8 mouse cellular contexts compared by ENCODE assay signal in genomic region chr11:68904375-68905137, GRCm38 (mm10). TPM values are rescaled to one million over a fixed set of nuclear protein-coding genes. Genes with fewer than 3 reads are reported as not detected.
DNase-seq lines count a peak whose midpoint lies in the region; ATAC-seq lines count a peak whose summit lies in the region.

No protein-coding gene starts in this region.

- no peak overlapping the region for H3K4me2 ChIP-seq in midbrain, embryonic 14.5 days (ENCODE audit: low read length)
- no peak overlapping the region for H3K4me2 ChIP-seq in stomach, embryonic 15.5 days

- 82% methylated on average over 8 of the region's 8 CpGs for WGBS in heart, embryonic 10.5 days
- WGBS in midbrain, embryonic 14.5 days, result 82% methylated on average over 8 of the region's 8 CpGs
- WGBS in stomach, embryonic 15.5 days, result 79% methylated on average over 8 of the region's 8 CpGs

- no peaks in the 10 kb centered on the region for H3K27me3 ChIP-seq in heart, embryonic 10.5 days (ENCODE audit: insufficient read depth, poor library complexity, severe bottlenecking)
- no peaks in the 10 kb centered on the region for H3K27me3 ChIP-seq in midbrain, embryonic 14.5 days (ENCODE audit: control insufficient read depth, insufficient read depth, low read length)
- H3K27me3 ChIP-seq in stomach, embryonic 15.5 days (replicated peaks), result peaks cover 3% of the 10 kb centered on the region; the same call in 1 of the 2 replicates

- H3K4me3 ChIP-seq in heart, embryonic 10.5 days, result no peak overlapping the region
- no peak overlapping the region for H3K4me3 ChIP-seq in midbrain, embryonic 14.5 days (replicated peaks; ENCODE audit: low read depth, low read length)
- no peak overlapping the region for H3K4me3 ChIP-seq in stomach, embryonic 15.5 days (replicated peaks)

- H3K4me1 ChIP-seq in heart, embryonic 10.5 days, result peaks cover 23% of the 10 kb centered on the region; the same call in 1 of the 2 replicates
- peaks cover 6% of the 10 kb centered on the region for H3K4me1 ChIP-seq in midbrain, embryonic 14.5 days (ENCODE audit: control insufficient read depth, insufficient read depth, low read length)
- peaks cover 9% of the 10 kb centered on the region for H3K4me1 ChIP-seq in stomach, embryonic 15.5 days

- H3K9ac ChIP-seq in midbrain, embryonic 14.5 days (replicated peaks; ENCODE audit: low read length), result no peak overlapping the region
- H3K9ac ChIP-seq in stomach, embryonic 15.5 days, result no peak overlapping the region

- peak; percentile 53 for ATAC-seq in common myeloid progenitor, adult 5-6 weeks (replicated peaks; ENCODE audit: low read depth, poor library complexity, severe bottlenecking)
- no peak for ATAC-seq in midbrain, embryonic 14.5 days (ENCODE audit: low FRiP score, low TSS enrichment)
- no peak for ATAC-seq in stomach, embryonic 15.5 days (ENCODE audit: insufficient read depth, low FRiP score, low read depth)

- no peak overlapping the region for H3K27ac ChIP-seq in heart, embryonic 10.5 days
- no peak overlapping the region for H3K27ac ChIP-seq in midbrain, embryonic 14.5 days (replicated peaks; ENCODE audit: low read depth, low read length)
- H3K27ac ChIP-seq in stomach, embryonic 15.5 days, result 0 out of 2 replicates have a peak overlapping the region, but pooled peaks have one; percentile 7

- peak; percentile 96 for DNase-seq in heart, adult 11 months
- DNase-seq in heart, embryonic 10.5 days (ENCODE audit: low spot score), result no peak
- DNase-seq in R1 (ENCODE audit: low read depth, low spot score), result peak; percentile 91
- peak; percentile 78 to 87 for DNase-seq in heart, postnatal 14 days
- peak; percentile 52 to 81 for DNase-seq in layer of hippocampus, postnatal 25 days (ENCODE audit: extremely low spot score in 1 of 2, low spot score in 1 of 2)
- peak; percentile 93 for DNase-seq in midbrain, embryonic 14.5 days

- peaks cover 48% of the 10 kb centered on the region for H3K36me3 ChIP-seq in heart, embryonic 10.5 days
- peaks cover 51% of the 10 kb centered on the region for H3K36me3 ChIP-seq in midbrain, embryonic 14.5 days (ENCODE audit: control insufficient read depth, insufficient read depth, low read length)
- H3K36me3 ChIP-seq in stomach, embryonic 15.5 days, result peaks cover 28% of the 10 kb centered on the region

- intact Hi-C loops in heart, postnatal 14 days (cut with DNase I), result loop anchor here (1.0 to 5.0 kb wide), 3 partner anchors 48 to 78 kb away; partner anchors contain the start of gene Slc25a35

- no peaks in the 10 kb centered on the region for H3K9me3 ChIP-seq in heart, embryonic 10.5 days
- H3K9me3 ChIP-seq in midbrain, embryonic 14.5 days (ENCODE audit: control insufficient read depth, low read length), result no peaks in the 10 kb centered on the region
- no peaks in the 10 kb centered on the region for H3K9me3 ChIP-seq in stomach, embryonic 15.5 days

RNA-seq across cellular contexts. Expression of gene Rpl26, which starts 3.2 kb away (rescaled TPM):
- polyA plus RNA-seq in heart, embryonic 10.5 days (2016; fragmentation: Nextera tagmentation; extraction: Ambion mirVana), result 711 and 869 TPM in 2 replicates
- 5,501 and 6,055 TPM in 2 replicates for total RNA-seq in common myeloid progenitor, adult 5-6 weeks (2017)
- 100 to 1,000 TPM; 607 to 680 TPM for total RNA-seq in heart, postnatal 14 days (2021)
- total RNA-seq in layer of hippocampus, postnatal 25 days (2021), result 100 to 1,000 TPM; 627 to 764 TPM
- polyA plus RNA-seq in midbrain, embryonic 14.5 days (2014; fragmentation: Nextera tagmentation; extraction: Ambion mirVana), result 670 and 732 TPM in 2 replicates
- polyA plus RNA-seq in stomach, embryonic 15.5 days (2015; fragmentation: Nextera tagmentation; extraction: Ambion mirVana), result 1,013 and 1,066 TPM in 2 replicates

RNA-seq across cellular contexts. Expression of gene Rnf222, which starts 16.2 kb away (rescaled TPM):
- 0.09 and 0.11 TPM in 2 replicates for polyA plus RNA-seq in heart, embryonic 10.5 days (2016; fragmentation: Nextera tagmentation; extraction: Ambion mirVana)
- 0.23 TPM in 1 of 2 replicates, not detected in the other for total RNA-seq in common myeloid progenitor, adult 5-6 weeks (2017)
- under 1 TPM in 1 of 2 experiments, not detected in 1; 0.15 TPM for total RNA-seq in heart, postnatal 14 days (2021)
- total RNA-seq in layer of hippocampus, postnatal 25 days (2021), result not detected
- not detected in 2 replicates for polyA plus RNA-seq in midbrain, embryonic 14.5 days (2014; fragmentation: Nextera tagmentation; extraction: Ambion mirVana)
- polyA plus RNA-seq in stomach, embryonic 15.5 days (2015; fragmentation: Nextera tagmentation; extraction: Ambion mirVana), result 0.22 and 0.64 TPM in 2 replicates

RNA-seq across cellular contexts. Expression of gene Odf4, which starts 22.3 kb away (rescaled TPM):
- not detected in 2 replicates for polyA plus RNA-seq in heart, embryonic 10.5 days (2016; fragmentation: Nextera tagmentation; extraction: Ambion mirVana)
- not detected in 2 replicates for total RNA-seq in common myeloid progenitor, adult 5-6 weeks (2017)
- total RNA-seq in heart, postnatal 14 days (2021), result not detected
- not detected for total RNA-seq in layer of hippocampus, postnatal 25 days (2021)
- 0.53 and 1.1 TPM in 2 replicates for polyA plus RNA-seq in midbrain, embryonic 14.5 days (2014; fragmentation: Nextera tagmentation; extraction: Ambion mirVana)
- polyA plus RNA-seq in stomach, embryonic 15.5 days (2015; fragmentation: Nextera tagmentation; extraction: Ambion mirVana), result not detected in 2 replicates

RNA-seq across cellular contexts. Expression of gene Ndel1, which starts 32.9 kb away (rescaled TPM):
- polyA plus RNA-seq in heart, embryonic 10.5 days (2016; fragmentation: Nextera tagmentation; extraction: Ambion mirVana), result 68.7 and 69.2 TPM in 2 replicates
- 36.8 and 38.4 TPM in 2 replicates for total RNA-seq in common myeloid progenitor, adult 5-6 weeks (2017)
- 10 to 100 TPM; 56.1 to 59.6 TPM for total RNA-seq in heart, postnatal 14 days (2021)
- total RNA-seq in layer of hippocampus, postnatal 25 days (2021), result 10 to 100 TPM; 88.5 to 90.3 TPM
- 67.4 and 86.3 TPM in 2 replicates for polyA plus RNA-seq in midbrain, embryonic 14.5 days (2014; fragmentation: Nextera tagmentation; extraction: Ambion mirVana)
- polyA plus RNA-seq in stomach, embryonic 15.5 days (2015; fragmentation: Nextera tagmentation; extraction: Ambion mirVana), result 78.7 and 80.4 TPM in 2 replicates

RNA-seq across cellular contexts. Expression of gene Arhgef15, which starts 52.7 kb away (rescaled TPM):
- polyA plus RNA-seq in heart, embryonic 10.5 days (2016; fragmentation: Nextera tagmentation; extraction: Ambion mirVana), result 10.5 and 13.4 TPM in 2 replicates
- 0.14 and 1.1 TPM in 2 replicates for total RNA-seq in common myeloid progenitor, adult 5-6 weeks (2017)
- 10 to 100 TPM; 37.9 to 46.1 TPM for total RNA-seq in heart, postnatal 14 days (2021)
- total RNA-seq in layer of hippocampus, postnatal 25 days (2021), result 1 to 10 TPM; 5.8 to 6.9 TPM
- polyA plus RNA-seq in midbrain, embryonic 14.5 days (2014; fragmentation: Nextera tagmentation; extraction: Ambion mirVana), result 19.3 and 19.5 TPM in 2 replicates
- 8.5 and 8.8 TPM in 2 replicates for polyA plus RNA-seq in stomach, embryonic 15.5 days (2015; fragmentation: Nextera tagmentation; extraction: Ambion mirVana)
